Mouse (Mus musculus) monocyte, adult 5-6 weeks (primary cell): ENCODE data around the gene Aurkc. TPM values are rescaled to one million over a fixed set of nuclear protein-coding genes. Genes with fewer than 3 reads are reported as not detected.
"Not testable (repeated sequence)": the region's sequence is repeated elsewhere in the genome, so short reads cannot be mapped to it uniquely, and the experiment has no call there.

Experiments used
- ATAC-seq: fragments of 153-309, 156-312 bp; replicated peaks from 2 replicates; pipeline ENCODE4 v1.8.0; 2017; ENCODE audit warnings: mild to moderate bottlenecking; ENCODE audit not compliant: low TSS enrichment, insufficient number of reproducible peaks, severe bottlenecking, poor library complexity, low FRiP score
- total RNA-seq: library from RNA; stranded (forward); fragments of 200-1000, 200-491, 200-594 nt; gene quantifications from 3 replicates; pipeline ENCODE4 v1.2.3, GENCODE M21; 2017

Gene Aurkc
- total RNA-seq, result not detected in 3 replicates

GRCm38 (mm10) chr7:6995251-6995650, at the start of gene Aurkc:
TSS of gene Aurkc (plus strand) at chr7:6995300.
- not testable (repeated sequence) for ATAC-seq

- not testable (repeated sequence) for ATAC-seq
Measured at GRCm38 (mm10) chr7:6948061-6948460, 47.0 kb upstream of the Aurkc start.

GRCm38 (mm10) chr7:6956576-6956975, 38.5 kb upstream of the Aurkc start:
- ATAC-seq, result no peak

- no peak for ATAC-seq
Measured at GRCm38 (mm10) chr7:6958574-6958973, 36.5 kb upstream of the Aurkc start.

- ATAC-seq, result no peak
Measured at GRCm38 (mm10) chr7:6973566-6973965, 21.5 kb upstream of the Aurkc start.

- no peak for ATAC-seq
Measured at GRCm38 (mm10) chr7:6976890-6977289, 18.2 kb upstream of the Aurkc start.

- ATAC-seq, result not testable (repeated sequence)
Measured at GRCm38 (mm10) chr7:6998914-6999313, 3.8 kb downstream of the Aurkc start.

GRCm38 (mm10) chr7:7005441-7005840, 10.3 kb downstream of the Aurkc start:
- ATAC-seq, result not testable (repeated sequence)

- no peak for ATAC-seq
Measured at GRCm38 (mm10) chr7:7027445-7027844, 32.3 kb downstream of the Aurkc start.

GRCm38 (mm10) chr7:7049659-7050320, 54.7 kb downstream of the Aurkc start:
- not testable (repeated sequence) for ATAC-seq

Other genes starting within 250 kb of the Aurkc start
- 23.0 to 26.9 TPM (median 23.2 TPM) in 3 replicates for gene Zfp954, start 126.2 kb downstream of the Aurkc start, total RNA-seq
- 0.86 to 3.9 TPM (median 1.6 TPM) in 3 replicates for gene Zfp773, start 141.5 kb downstream of the Aurkc start, total RNA-seq
- 0.48 to 3.2 TPM (median 2.3 TPM) in 3 replicates for gene Zfp418, start 176.0 kb downstream of the Aurkc start, total RNA-seq
- 1.0 to 3.7 TPM (median 2.5 TPM) in 3 replicates for gene Zfp772, start 214.7 kb downstream of the Aurkc start, total RNA-seq